In genomic region chr2:30891002-30891401, GRCm38 (mm10) we compare ENCODE assay signal across 8 mouse cellular contexts. TPM values are rescaled to one million over a fixed set of nuclear protein-coding genes. Genes with fewer than 3 reads are reported as not detected.
DNase-seq lines count a peak whose midpoint lies in the region; ATAC-seq and TF ChIP-seq lines count a peak whose summit lies in the region.
"Had no signal": no experiment of that assay in that cellular context is flagged by ENCODE, and none has a peak within 500 bp of the region (broad histone marks: within the 10 kb centered on the region; RNA-seq: fewer than 3 reads in every experiment).

No protein-coding gene starts in this region.

- peak; percentile 40; the same call in 1 of the 2 replicates for ATAC-seq in kidney, postnatal 0 days (replicated peaks; ENCODE audit: low FRiP score, low read depth)

- peak; percentile 73 for DNase-seq in 416B (ENCODE audit: low read depth)
- DNase-seq in c-Kit-negative CD71-positive TER-119-positive erythroid progenitor cells, embryonic 14.5 days (ENCODE audit: low read depth, low spot score), result peak; percentile 5
- DNase-seq in frontal cortex, postnatal 25 days (ENCODE audit: low spot score in 2 of 2), result peak; percentile 17 to 19
- DNase-seq in kidney, postnatal 0 days (ENCODE audit: low spot score), result peak; percentile 90
- peak; percentile 37 to 53 for DNase-seq in lung, adult 18-20 months
- DNase-seq in right cerebral cortex, postnatal 25 days, result peak; percentile 34

- H3K4me1 ChIP-seq in kidney, postnatal 0 days (replicated peaks; ENCODE audit: insufficient read depth, low read length), result 0 out of 2 replicates have a peak, but pooled peaks cover 6% of the 10 kb centered on the region

- H3K27me3 ChIP-seq in C2C12 (ENCODE audit: control insufficient read depth, insufficient read depth, insufficient read length), result no peaks in the 10 kb centered on the region
- no peaks in the 10 kb centered on the region for H3K27me3 ChIP-seq in kidney, postnatal 0 days (ENCODE audit: insufficient read depth, low read length)
- H3K27me3 ChIP-seq: heart, embryonic 15.5 days had no signal

- no peak overlapping the region for H3K4me2 ChIP-seq in kidney, postnatal 0 days (ENCODE audit: low read length)
- H3K4me2 ChIP-seq: heart, embryonic 15.5 days had no signal

- H3K4me3 ChIP-seq in C2C12 (ENCODE audit: insufficient read depth, poor library complexity, severe bottlenecking), result no peak overlapping the region
- H3K4me3 ChIP-seq in kidney, postnatal 0 days (replicated peaks; ENCODE audit: low read depth, low read length), result no peak overlapping the region
- H3K4me3 ChIP-seq: heart, embryonic 15.5 days had no signal

- TF ChIP-seq CTCF in C2C12 (IDR thresholded peaks at IDR 0.05; ENCODE audit: control insufficient read depth, insufficient read depth, insufficient read length), result peak; percentile 27
- TF ChIP-seq CTCF in kidney, postnatal 0 days (IDR thresholded peaks at IDR 0.05; ENCODE audit: low read depth), result peak; percentile 89

- no peak overlapping the region for H3ac ChIP-seq in C2C12 (ENCODE audit: control insufficient read depth, insufficient read length, low read depth)

- no peaks in the 10 kb centered on the region for H3K79me2 ChIP-seq in C2C12 (ENCODE audit: control insufficient read depth, insufficient read depth)

- H3K9ac ChIP-seq in kidney, postnatal 0 days (ENCODE audit: low read depth, low read length), result no peak overlapping the region
- H3K9ac ChIP-seq: heart, embryonic 15.5 days had no signal

- no peaks in the 10 kb centered on the region for H3K36me3 ChIP-seq in C2C12 (ENCODE audit: control insufficient read depth, insufficient read depth)
- H3K36me3 ChIP-seq in kidney, postnatal 0 days (ENCODE audit: insufficient read depth, low read length), result 0 out of 2 replicates have a peak, but pooled peaks cover 3% of the 10 kb centered on the region
- H3K36me3 ChIP-seq: heart, embryonic 15.5 days had no signal

- WGBS in kidney, postnatal 0 days, result 9% methylated on average over 3 of the region's 3 CpGs

- H3K79me3 ChIP-seq in C2C12 (ENCODE audit: low read depth), result no peaks in the 10 kb centered on the region

- no peak overlapping the region for H3K27ac ChIP-seq in kidney, postnatal 0 days
- H3K27ac ChIP-seq: heart, embryonic 15.5 days had no signal

- no peaks in the 10 kb centered on the region for H3K9me3 ChIP-seq in kidney, postnatal 0 days (replicated peaks; ENCODE audit: low read length)
- H3K9me3 ChIP-seq: heart, embryonic 15.5 days had no signal

TF ChIP-seq in C2C12, 6 proteins besides CTCF, POLR2A, EP300 and RAD21:
- TF ChIP-seq USF1 (IDR thresholded peaks at IDR 0.05; ENCODE audit: low read depth) (no peak), MYOD1 (IDR thresholded peaks at IDR 0.05; ENCODE audit: control insufficient read depth, insufficient read length, low read depth) (no peak), MYOG (IDR thresholded peaks at IDR 0.05; ENCODE audit: control insufficient read depth, extremely low read depth, insufficient read length) (no peak), CEBPB (IDR thresholded peaks at IDR 0.05; ENCODE audit: low read depth) (no peak), MAX (IDR thresholded peaks at IDR 0.05) (no peak), FOSL1 (IDR thresholded peaks at IDR 0.05; ENCODE audit: insufficient read depth, low read length, poor library complexity, severe bottlenecking) (no peak)

RNA-seq across cellular contexts. Expression of gene Ptges, which starts 38.7 kb away (rescaled TPM):
- polyA plus RNA-seq in C2C12 (2012; fragmentation: generic; extraction: Trizol), result 0.70 TPM
- polyA plus RNA-seq in kidney, postnatal 0 days (2015; fragmentation: Nextera tagmentation; extraction: Ambion mirVana), result 44.2 and 47.9 TPM in 2 replicates

RNA-seq across cellular contexts. Expression of gene Prrx2, which starts 56.2 kb away (rescaled TPM):
- 191 TPM for polyA plus RNA-seq in C2C12 (2012; fragmentation: generic; extraction: Trizol)
- polyA plus RNA-seq in kidney, postnatal 0 days (2015; fragmentation: Nextera tagmentation; extraction: Ambion mirVana), result 5.8 and 6.9 TPM in 2 replicates

Comparison
In these comparisons a context has a peak if more than half of its experiments do, and no peak if none do; other contexts are left out.
1. DNase-seq: peak in every context shown above with its lines; median percentile 90 in kidney, postnatal 0 days; 73 in 416B; 45 in lung, adult 18-20 months; 34 in right cerebral cortex, postnatal 25 days; 18 in frontal cortex, postnatal 25 days; 5 in c-Kit-negative CD71-positive TER-119-positive erythroid progenitor cells, embryonic 14.5 days.
2. RNA of gene Ptges, which starts 38.7 kb away (polyA plus RNA-seq): 44.2 to 47.9 TPM in kidney, postnatal 0 days; 0.70 TPM in C2C12 (single experiment); every median in the first group is over 10 times any median in the second.
3. RNA of gene Prrx2, which starts 56.2 kb away (polyA plus RNA-seq): 191 TPM in C2C12 (single experiment); 5.8 to 6.9 TPM in kidney, postnatal 0 days; every median in the first group is over 10 times any median in the second.